Mouse (Mus musculus) gastrocnemius, postnatal 14 days (tissue): Measurements from ENCODE around the gene Tada2b. TPM values are rescaled to one million over a fixed set of nuclear protein-coding genes. Genes with fewer than 3 reads are reported as not detected.

Experiments used
- DNase-seq: peaks from one replicate; pipeline ENCODE4 v3.0.0; 2021; ENCODE audit warnings: mixed read lengths
- intact Hi-C: fragments of 180-260 bp; cut with DNase I; formaldehyde crosslinking; loops from one replicate; pipeline ENCODE4 v1.15.1; 2025; ENCODE audit warnings: low total_unique reads
- total RNA-seq, 2 experiments: library from RNA; stranded (reverse); gene quantifications; 2 replicates each; pipeline ENCODE4 v1.2.3; 2021

Tada2b gene
- total RNA-seq, 2 experiments from 2014 or later: 11.8 to 12.2 TPM

DNA sequence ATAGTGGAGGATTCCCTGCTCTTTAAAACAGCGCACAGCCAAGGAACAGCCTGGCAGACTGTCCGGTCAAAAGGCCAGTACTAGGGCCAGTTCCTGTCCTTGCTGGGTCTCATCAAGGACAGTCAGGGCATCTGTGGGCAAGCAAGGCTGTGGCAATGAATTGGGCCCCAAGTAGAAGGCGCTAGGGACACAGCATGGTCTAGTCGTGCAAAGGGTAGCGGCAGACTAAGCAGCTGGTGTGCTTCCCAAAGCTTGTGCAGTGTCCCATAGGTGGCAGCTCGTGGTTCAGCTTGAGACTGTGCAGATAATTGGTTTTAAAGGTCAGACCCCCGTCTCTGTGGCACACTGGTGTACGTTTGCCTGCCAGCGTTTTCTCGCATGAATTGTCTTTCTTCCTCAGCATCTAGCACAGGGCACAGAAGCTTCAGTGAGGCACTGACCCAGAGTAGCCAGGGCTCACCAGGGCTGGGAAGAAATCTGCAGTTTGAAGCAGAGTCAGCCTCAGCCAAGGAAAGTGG lies 32.2 kb downstream of the Tada2b start:
- DNase-seq: no peak
- intact Hi-C loops: no loop called here

DNA sequence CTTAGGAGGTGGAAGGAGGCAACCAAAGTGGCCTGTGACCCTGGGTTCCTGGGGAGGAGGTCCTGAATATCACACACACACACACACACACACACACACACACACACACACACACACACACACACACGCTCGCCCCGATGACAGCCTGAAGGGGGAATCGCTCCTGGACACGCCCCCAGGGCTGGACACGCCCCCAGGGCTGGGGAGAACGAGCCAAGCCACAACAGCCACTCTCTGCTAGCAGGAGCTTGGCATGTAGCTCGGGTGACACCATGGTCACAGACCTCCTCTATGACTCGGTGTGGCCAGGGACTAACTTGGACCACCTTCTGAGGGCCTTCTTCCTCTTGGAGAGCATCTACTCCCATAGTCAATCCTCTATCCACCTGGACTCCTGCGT lies 33.0 kb downstream of the Tada2b start:
- intact Hi-C loops: no loop called here
- DNase-seq: no peak

DNA sequence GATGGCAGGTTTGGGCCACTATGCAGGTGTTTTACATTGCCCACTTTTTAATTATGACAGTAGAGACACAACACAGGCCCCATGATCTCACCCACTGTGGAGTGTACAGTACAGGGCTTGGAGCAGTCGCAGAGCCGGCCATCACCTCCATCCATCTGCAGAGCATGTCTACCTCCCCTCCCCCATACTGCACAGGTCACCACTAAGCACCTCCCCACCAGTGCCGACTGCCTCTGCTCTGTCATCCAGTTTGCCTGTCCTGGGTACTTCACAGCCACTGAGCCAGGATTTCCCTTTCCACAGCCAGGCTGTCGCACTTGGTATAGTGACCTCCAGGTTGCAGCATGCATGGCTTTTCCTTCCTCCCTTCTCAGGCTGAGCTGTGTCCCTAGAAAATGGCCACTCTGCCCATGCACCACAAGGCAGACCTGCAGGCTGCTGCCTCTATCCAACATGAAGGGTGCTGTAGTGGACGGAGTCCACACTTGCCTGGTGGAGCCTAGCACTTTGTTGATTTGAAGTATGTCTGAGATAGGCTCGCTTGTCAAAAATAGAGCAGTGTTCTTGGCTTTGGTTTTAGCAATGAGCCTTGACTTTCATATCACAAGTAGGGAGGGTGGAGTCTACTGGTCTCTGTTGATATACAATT lies 34.3 kb downstream of the Tada2b start:
- intact Hi-C loops: no loop called here
- no peak for DNase-seq

DNA sequence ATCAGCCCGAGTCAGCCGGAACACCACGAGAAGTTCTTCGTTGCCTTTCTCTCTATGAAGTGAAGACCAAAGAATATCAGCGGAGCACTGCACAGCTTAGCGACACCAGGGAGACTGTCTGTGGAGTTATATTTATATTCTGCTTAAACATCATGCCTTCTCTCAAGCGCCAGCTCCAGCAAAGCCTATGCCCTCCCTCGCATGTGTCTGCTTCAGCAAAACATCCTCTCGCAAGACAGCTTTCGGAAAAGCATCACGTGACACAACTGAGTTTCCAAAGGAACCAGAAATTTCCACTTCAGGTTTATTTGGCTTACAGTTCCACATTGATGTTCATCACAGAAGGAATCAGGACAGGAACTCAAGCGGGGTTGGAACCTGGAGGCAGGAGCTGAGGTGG lies 36.2 kb downstream of the Tada2b start:
- intact Hi-C loops: no loop called here

DNA sequence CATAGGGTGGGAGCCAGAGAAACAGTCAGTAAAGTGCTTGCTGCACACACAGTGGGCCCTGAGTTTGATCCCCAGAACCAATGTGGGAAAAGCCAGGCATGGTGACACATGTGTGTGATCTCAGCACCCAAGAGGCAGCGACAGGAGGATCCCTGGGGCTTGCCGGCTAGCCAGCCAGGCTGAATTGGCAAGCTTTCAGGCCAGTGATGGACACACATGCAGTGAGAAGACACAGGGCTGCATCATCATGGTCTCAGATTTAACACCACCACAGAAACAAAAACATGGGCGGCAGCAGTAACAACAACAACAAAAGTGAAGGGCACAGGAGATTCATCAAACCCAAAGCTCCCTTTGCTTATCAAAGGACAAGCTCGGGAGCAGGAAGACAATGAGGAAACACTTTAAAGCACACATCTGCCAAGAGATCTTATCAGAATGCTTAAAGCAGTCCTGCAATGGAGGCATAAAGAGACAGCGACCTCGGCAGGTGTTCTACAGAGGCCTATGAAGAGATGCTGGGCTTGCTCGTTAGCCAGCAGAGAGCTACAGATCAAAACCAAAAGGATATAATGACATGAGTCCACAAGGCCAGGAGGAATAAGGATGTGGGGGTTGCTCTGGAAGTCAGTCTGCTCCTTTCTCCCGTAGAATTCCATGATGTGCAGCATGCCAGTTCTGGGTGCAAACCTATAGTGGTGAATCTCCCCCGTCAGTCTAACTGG lies 37.8 kb downstream of the Tada2b start:
- DNase-seq: no peak
- intact Hi-C loops: no loop called here

More for the DNA sequence above, 36.2 kb downstream of the Tada2b start:
- DNase-seq: no peak

DNA sequence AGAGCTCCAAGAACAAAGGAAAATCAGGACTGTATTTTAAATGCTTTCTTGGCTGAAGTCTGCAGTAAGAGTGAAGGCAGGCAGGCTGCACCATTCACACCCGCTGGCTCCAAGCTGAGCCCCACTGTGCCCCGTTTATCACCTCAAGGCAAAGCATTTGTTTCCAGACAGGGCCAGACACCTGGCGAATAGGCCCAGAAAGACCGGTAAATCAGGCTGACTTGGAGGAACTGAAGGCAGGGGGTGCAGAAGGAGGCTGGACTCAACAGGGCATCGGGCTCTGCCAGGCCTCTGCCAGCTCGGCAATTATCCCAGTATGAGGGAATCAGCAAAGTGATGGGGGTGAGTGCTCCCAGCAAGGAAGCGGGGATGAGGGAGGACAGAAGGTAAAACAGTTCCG lies 39.1 kb downstream of the Tada2b start:
- no peak for DNase-seq
- intact Hi-C loops: no loop called here

DNA sequence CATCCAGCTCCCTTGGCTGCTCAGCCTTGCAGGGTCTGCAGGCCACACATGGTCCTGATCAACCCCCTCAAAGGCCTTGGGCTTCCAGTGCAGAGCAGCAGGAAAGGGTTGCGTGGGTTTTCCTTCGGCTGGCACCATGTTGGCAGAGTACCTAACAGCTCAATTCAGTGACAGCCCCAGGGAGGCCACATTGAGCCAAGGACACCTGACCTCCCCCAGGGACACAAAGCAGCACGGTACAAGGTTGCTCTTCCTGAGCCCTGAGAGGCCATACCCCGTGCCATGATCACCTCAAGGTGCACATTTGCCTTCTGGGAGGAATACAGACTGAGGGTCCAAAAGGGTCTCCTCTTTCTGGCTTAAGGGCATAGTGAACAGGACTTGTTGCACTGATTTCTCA lies 39.5 kb downstream of the Tada2b start:
- intact Hi-C loops: no loop called here
- DNase-seq: no peak

DNA sequence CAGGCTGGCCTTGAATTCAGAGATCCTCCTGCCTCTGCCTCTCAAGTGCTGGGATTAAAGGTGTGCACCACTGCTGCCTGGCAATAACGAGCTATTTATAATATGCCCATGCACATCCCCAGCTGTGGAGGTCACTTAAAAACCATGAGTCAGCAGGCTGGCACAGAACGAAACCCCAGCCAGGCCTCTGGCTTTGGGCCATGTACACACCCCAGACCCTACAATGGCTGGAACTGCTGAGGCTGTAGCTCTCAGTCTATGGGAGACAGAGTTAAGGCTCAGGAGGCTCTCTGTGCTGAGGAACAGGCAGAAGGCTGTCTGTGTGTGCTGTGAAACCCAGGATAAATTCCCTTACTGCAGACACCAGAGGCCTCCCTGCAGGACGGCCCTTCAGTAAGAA lies 43.3 kb downstream of the Tada2b start:
- intact Hi-C loops: no loop called here
- DNase-seq: no peak

DNA sequence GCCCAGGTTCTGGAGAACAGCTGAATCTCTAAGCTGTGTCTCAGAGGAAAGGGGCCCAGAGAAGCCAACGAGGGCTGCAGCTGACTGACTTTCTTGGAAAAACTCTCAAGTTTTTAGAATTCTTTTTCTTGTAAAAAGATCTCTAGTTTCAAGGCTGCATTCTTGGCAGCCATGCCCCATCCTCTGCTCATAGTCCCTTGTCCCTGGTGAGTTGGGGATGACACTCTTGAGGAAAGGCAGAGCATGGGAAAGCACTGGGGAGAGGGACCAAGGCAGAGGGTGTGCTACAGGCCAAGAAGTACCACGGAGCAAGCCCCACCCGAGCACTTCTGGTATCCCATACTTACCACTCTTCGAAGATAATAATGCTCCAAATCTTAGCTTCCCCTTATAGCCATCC lies 47.2 kb downstream of the Tada2b start:
- intact Hi-C loops: no loop called here
- DNase-seq: peak; percentile 23

DNA sequence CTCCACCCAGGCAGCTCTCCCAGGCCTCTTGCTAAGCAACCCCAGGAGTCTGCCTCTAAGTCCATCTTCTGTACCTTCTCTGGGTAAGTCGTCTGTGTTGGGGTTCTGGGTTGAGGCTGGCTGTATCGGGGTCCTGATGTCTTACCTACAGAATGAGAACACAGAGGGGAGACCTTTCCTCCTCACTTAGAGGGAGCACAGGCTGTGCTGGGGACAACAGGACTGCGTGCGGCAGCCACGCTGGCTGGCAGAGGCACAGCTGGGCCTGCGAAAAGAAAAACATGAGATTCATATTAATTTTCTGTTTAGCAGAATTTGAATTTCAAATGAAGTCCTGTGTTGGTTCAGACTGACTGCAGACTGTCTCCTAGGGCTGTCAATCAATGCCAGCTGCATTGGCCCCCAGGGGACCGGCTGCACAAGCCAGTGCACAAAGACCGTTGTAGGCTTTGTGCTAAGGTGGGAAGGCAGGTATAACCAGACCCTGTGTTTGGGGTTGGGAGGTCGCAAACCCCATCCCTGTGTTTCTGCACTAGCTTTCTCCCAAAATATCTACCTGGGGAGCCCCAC lies 49.6 kb downstream of the Tada2b start:
- intact Hi-C loops: no loop called here
- DNase-seq: no peak

DNA sequence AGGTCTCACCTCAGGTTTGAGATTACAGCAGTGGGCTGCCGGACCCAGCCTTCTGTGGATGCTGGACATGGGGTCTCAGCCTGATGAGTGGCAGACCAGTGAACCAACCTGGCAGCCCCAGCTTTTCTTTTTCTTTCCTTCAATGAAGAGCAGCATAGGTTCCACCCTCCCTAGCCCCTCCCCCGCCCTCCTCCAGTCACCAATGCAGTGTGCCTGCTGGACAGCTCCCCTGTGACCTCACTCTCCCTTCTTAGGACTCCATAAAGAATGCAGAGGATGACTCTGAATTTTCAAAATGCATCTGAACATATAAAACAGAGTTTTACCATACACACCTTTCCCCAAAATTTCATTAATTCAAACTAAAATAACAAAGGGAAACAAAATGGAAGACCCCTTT lies 52.4 kb downstream of the Tada2b start:
- intact Hi-C loops: no loop called here
- DNase-seq: no peak

DNA sequence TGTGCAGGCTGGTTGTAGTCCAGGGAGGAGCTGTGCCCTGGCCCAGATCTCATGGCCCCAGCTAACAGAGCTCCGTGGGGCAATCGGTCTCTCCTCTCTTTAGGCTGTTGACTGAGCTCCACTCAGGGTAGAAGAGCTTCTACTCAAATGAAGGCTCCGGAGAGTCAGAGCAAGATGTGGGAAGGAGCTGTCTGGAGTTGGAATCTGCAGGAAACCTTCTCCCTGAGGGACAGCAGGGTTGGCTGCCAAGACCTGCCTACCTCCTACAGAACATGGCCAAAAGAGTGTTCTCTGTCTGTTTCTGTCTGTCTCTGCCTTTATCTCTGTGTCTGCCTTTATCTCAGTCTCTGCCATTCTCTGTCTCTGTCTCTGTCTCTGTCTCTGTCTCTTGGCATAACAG lies 54.5 kb downstream of the Tada2b start:
- intact Hi-C loops: no loop called here
- no peak for DNase-seq

DNA sequence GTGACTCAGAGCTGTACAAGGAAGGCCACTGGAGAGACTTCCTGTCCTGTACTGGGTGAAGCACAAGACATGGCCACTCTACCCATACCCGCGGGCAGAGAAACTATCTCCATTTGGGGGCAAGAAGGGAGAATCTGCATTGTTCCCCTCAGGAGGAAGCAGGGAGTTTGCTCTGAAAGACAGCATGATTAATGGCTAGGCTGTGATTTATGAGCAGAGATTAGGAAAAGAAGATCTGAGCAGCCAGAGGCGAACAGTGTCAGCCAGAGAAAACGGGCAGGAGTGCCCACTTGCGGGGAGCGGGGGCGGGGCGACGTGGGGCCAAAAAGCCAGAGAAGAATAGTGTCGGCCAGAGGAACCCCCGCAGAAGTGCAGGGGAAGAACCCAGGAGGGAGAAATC lies 56.3 kb downstream of the Tada2b start:
- DNase-seq: no peak
- intact Hi-C loops: no loop called here

DNA sequence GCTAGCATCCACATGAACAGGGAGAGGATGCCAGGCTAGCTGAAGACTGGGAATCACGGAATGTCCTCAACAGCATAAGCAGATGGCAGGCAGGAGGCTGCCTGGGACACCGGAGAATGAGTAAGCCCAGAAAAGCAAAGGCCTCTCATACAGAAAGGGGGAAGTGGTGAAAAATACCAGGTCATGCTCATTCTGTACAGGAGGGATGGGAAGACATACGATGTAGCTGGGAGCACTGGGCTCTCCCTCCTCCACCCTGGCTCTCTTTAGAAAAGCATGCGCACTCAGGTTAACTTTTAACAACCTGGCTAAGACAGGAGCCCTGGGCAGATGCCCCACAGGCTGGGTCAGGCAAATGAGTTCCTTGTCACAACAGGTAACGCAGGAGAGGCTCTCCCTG lies 57.7 kb downstream of the Tada2b start:
- no peak for DNase-seq
- intact Hi-C loops: no loop called here

DNA sequence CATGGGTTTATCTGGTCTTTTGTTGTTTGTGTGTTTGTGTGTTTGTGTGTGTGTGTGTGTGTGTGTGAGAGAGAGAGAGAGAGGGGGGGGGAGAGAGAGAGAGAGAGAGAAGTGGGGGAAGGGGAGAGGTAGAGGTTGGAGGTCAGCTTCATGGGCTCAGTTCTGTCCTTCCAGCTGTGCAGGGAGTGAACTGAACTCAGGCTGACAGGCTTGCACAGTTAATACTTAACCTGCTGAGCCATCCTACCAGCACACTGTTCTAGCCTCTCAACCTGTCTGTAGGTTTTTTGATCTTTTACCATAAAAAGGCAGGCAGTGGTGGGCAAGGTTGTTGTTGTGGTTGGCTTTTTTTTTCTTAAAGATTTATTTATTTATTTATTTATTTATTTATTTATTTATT lies 59.4 kb downstream of the Tada2b start:
- intact Hi-C loops: no loop called here
- DNase-seq: no peak

Other genes with a start within 250 kb of the Tada2b start
- gene Sorcs2, start 86.1 kb downstream of the Tada2b start, total RNA-seq: 1 to 10 TPM; 8.3 to 8.7 TPM
- gene Grpel1, start 19.3 kb downstream of the Tada2b start, total RNA-seq: 10 to 100 TPM; 34.2 to 38.3 TPM
- under 1 TPM in 1 of 2 experiments, not detected in 1; 0.16 TPM for gene Ccdc96, start 303 bp upstream of the Tada2b start, total RNA-seq
- gene Tbc1d14, start 109.0 kb upstream of the Tada2b start, total RNA-seq: 10 to 100 TPM; 13.9 to 14.6 TPM
- gene D5Ertd579e, start 211.7 kb upstream of the Tada2b start, total RNA-seq: 10 to 100 TPM; 52.2 to 54.5 TPM